Mouse (Mus musculus) limb, embryonic 14.5 days (tissue): Measurements from ENCODE around the gene Gm11077. TPM values are rescaled to one million over a fixed set of nuclear protein-coding genes. Genes with fewer than 3 reads are reported as not detected.
A peak's percentile ranks its signal among the peaks of the same experiment; 100 is the strongest.

Source experiments
- ATAC-seq: fragments of 200-750 bp; cut with Nextera tagmentation; 2 replicates; pipeline ENCODE4 v1.8.0; 2017; ENCODE audit warnings: low read depth, moderate number of reproducible peaks, moderate TSS enrichment; ENCODE audit not compliant: low FRiP score
- DNase-seq: peaks from one replicate; pipeline ENCODE4 v3.0.0-alpha.2; 2015; ENCODE audit warnings: low spot score
- H3K27ac ChIP-seq: fragments of 300-500 bp; sonication (generic); replicated peaks from 2 replicates; pipeline ENCODE4 v1.5.1; 2014; ENCODE audit warnings: low read depth, mild to moderate bottlenecking, low read length, moderate library complexity, mixed read lengths
- H3K27me3 ChIP-seq: fragments of 300-500 bp; sonication (generic); 2 replicates; pipeline ENCODE4 v1.6.1; 2014; ENCODE audit warnings: low read length, mixed read lengths; ENCODE audit not compliant: control insufficient read depth, insufficient read depth
- H3K36me3 ChIP-seq: fragments of 300-500 bp; sonication (generic); 2 replicates; pipeline ENCODE4 v1.6.1; 2014; ENCODE audit warnings: mild to moderate bottlenecking, low read length, moderate library complexity, mixed read lengths; ENCODE audit not compliant: control insufficient read depth, insufficient read depth
- H3K4me1 ChIP-seq: fragments of 300-500 bp; sonication (generic); 2 replicates; pipeline ENCODE4 v1.6.1; 2014; ENCODE audit warnings: antibody characterized with exemption, low read length, mixed read lengths; ENCODE audit not compliant: control insufficient read depth, insufficient read depth
- H3K4me2 ChIP-seq: fragments of 300-500 bp; sonication (generic); replicated peaks from 2 replicates; pipeline ENCODE4 v1.6.1; 2014; ENCODE audit warnings: low read depth, mild to moderate bottlenecking, low read length, moderate library complexity; ENCODE audit not compliant: severe bottlenecking
- H3K4me3 ChIP-seq: fragments of 300-500 bp; sonication (generic); replicated peaks from 2 replicates; pipeline ENCODE4 v1.5.1; 2014; ENCODE audit warnings: low read length
- H3K9ac ChIP-seq: fragments of 300-500 bp; sonication (generic); 2 replicates; pipeline ENCODE4 v1.6.1; 2014; ENCODE audit warnings: mild to moderate bottlenecking, low read depth, low read length, moderate library complexity; ENCODE audit not compliant: severe bottlenecking
- H3K9me3 ChIP-seq: fragments of 300-500 bp; sonication (generic); 2 replicates; pipeline ENCODE4 v1.6.1; 2016; ENCODE audit warnings: low read length; ENCODE audit not compliant: control insufficient read depth
- POLR2A ChIP-seq: fragments of 200-500 bp; IDR thresholded peaks from 2 replicates; pipeline ENCODE4 v1.8.0; 2012; ENCODE audit warnings: inconsistent platforms, mild to moderate bottlenecking, moderate library complexity, borderline replicate concordance; ENCODE audit not compliant: insufficient read depth, insufficient read length; ENCODE audit errors: extremely low read depth
- WGBS: fragments of 180-500 bp; shearing (Covaris S2); extraction: QIAGEN DNeasy Blood & Tissue Kit; methylation state at CpG from one replicate; pipeline ENCODE4 v1.1.7; 2014; 5-methylcytosine and 5-hydroxymethylcytosine counted together
- polyA plus RNA-seq, 2 experiments: library from polyadenylated mRNA; depleted of rRNA in 1 of 2; stranded (reverse) in 1 of 2; unstranded in 1 of 2; fragments of >200 nt; fragmentation: Nextera tagmentation in 1 of 2; extraction: Ambion mirVana in 1 of 2; gene quantifications; 2 replicates each; pipeline versions ENCODE4 v1.2.1 to v1.2.3; 2012 to 2014

Gene Gm11077
- polyA plus RNA-seq (2012; rRNA removed) (not detected in 2 replicates), polyA plus RNA-seq (2014; fragmentation: Nextera tagmentation; extraction: Ambion mirVana) (not detected in 2 replicates)

- 85% methylated on average over 5 of the region's 5 CpGs for WGBS
- no peak within 1 kb of the TSS for H3K4me3 ChIP-seq
- ATAC-seq, result no peak
These were observed at the start of gene Gm11077 for GRCm38 (mm10) chr6:140729272-140729671. Gene Gm11077 (plus strand): TSS chr6:140729284.

DNA sequence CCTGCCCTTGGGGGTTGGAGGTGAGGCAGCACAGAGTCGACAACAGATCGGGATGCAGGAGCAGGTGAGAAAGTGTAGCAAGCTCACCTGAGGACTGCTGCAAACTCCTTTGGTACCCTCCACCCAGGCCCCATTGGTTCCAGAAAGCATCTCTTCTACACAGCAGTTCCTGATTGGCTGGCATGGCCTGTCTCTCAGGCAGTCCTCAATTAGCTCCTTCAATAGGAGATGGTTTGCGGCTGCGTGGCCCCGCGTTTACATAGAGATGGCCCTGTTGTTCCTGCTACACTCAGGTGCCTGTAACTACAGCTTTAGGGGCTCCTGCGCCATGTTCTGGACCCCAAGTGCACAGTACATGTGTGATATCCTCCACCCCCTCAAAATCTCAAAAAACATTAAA is 48.4 kb upstream of the Gm11077 start:
- no peak for ATAC-seq

More at GRCm38 (mm10) chr6:140729272-140729671, at the start of gene Gm11077:
- H3K4me1 ChIP-seq, result no peaks in the 10 kb centered on the region
- no peaks in the 10 kb centered on the region for H3K9me3 ChIP-seq
- H3K27ac ChIP-seq, result no peak within 1 kb of the TSS
- TF ChIP-seq POLR2A, result no peak
- H3K27me3 ChIP-seq, result no peaks in the 10 kb centered on the region
- H3K4me2 ChIP-seq, result no peak within 1 kb of the TSS
- no peak for DNase-seq
- no peaks in the 10 kb centered on the region for H3K36me3 ChIP-seq
- H3K9ac ChIP-seq, result no peak within 1 kb of the TSS

DNA sequence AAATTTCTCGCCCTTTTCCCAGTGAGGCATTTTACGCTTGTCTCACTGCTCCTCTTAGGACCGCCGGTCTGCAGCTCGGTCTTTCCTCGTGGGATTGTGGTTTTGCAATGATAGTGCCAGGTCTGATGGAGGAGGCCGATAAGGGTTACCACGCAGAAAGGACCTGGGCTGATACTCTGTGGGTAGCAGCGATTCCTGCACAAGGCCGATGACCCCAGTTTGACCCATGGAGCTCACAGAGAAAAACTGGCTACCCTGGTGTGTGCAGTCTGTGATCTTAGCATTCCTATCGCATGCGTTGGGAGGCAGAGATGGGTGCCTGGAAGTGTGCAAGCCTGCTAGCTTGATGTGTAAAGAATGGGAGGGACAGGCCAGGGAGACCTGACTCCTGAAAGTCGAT is 46.3 kb upstream of the Gm11077 start:
- Histone ChIP-seq H3K36me3 (no peaks in the 10 kb centered on the region), H3K4me1 (peaks cover 40% of the 10 kb centered on the region), H3K9me3 (no peaks in the 10 kb centered on the region), H3K9ac (no peak overlapping the region), H3K4me2 (no peak overlapping the region), H3K4me3 (no peak overlapping the region), H3K27ac (peak overlapping the region; percentile 55; the same call in 1 of the 2 replicates), H3K27me3 (no peaks in the 10 kb centered on the region)
- ATAC-seq (peak; percentile 46), DNase-seq (no peak)
- 28% methylated on average over 13 of the region's 13 CpGs for WGBS
- TF ChIP-seq POLR2A, result no peak

More for the DNA sequence above, 48.4 kb upstream of the Gm11077 start:
- H3K36me3 ChIP-seq, result no peaks in the 10 kb centered on the region
- no peak overlapping the region for H3K4me2 ChIP-seq
- H3K4me3 ChIP-seq, result no peak overlapping the region
- 70% methylated on average over 7 of the region's 7 CpGs for WGBS
- no peaks in the 10 kb centered on the region for H3K9me3 ChIP-seq
- H3K4me1 ChIP-seq, result peaks cover 51% of the 10 kb centered on the region
- no peaks in the 10 kb centered on the region for H3K27me3 ChIP-seq
- no peak overlapping the region for H3K9ac ChIP-seq
- no peak overlapping the region for H3K27ac ChIP-seq
- no peak for TF ChIP-seq POLR2A
- no peak for DNase-seq

DNA sequence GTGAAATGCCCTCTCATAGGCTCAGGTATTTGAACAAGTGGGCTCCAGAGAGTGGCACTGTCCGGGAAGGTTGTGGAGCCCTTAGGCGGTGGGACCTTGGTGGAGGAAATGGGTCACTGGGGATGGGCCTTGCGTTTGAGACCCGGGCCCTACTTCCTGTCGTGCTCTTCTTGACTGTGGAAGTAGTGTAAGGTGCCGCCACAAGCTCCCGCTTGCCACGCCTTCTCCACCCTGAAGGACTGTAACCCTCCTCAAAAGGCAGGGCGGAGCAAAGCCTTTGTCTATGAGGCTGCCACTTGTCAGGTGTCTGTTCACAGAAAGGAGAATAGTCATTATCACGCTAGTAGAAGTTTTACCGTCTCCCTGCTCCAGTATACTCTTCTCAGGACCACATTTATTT is 44.7 kb upstream of the Gm11077 start:
- no peak for TF ChIP-seq POLR2A
- no peak overlapping the region for H3K4me2 ChIP-seq
- H3K4me1 ChIP-seq, result peaks cover 30% of the 10 kb centered on the region
- H3K9me3 ChIP-seq, result no peaks in the 10 kb centered on the region
- ATAC-seq (no peak), DNase-seq (no peak)
- H3K36me3 ChIP-seq, result no peaks in the 10 kb centered on the region
- no peaks in the 10 kb centered on the region for H3K27me3 ChIP-seq
- H3K9ac ChIP-seq, result no peak overlapping the region
- 89% methylated on average over 11 of the region's 11 CpGs for WGBS
- no peak overlapping the region for H3K4me3 ChIP-seq
- H3K27ac ChIP-seq, result no peak overlapping the region; the same call in 1 of the 2 replicates

GRCm38 (mm10) chr6:140689617-140690404 is 39.3 kb upstream of the Gm11077 start:
- no peak for TF ChIP-seq POLR2A
- no peak overlapping the region for H3K4me2 ChIP-seq
- ATAC-seq (peak; percentile 75), DNase-seq (peak; percentile 86)
- H3K27me3 ChIP-seq, result no peaks in the 10 kb centered on the region
- WGBS, result 63% methylated on average over 16 of the region's 16 CpGs
- H3K4me1 ChIP-seq, result peaks cover 27% of the 10 kb centered on the region
- peak overlapping the region; percentile 76 for H3K27ac ChIP-seq
- H3K4me3 ChIP-seq, result no peak overlapping the region
- no peak overlapping the region for H3K9ac ChIP-seq
- no peaks in the 10 kb centered on the region for H3K36me3 ChIP-seq
- H3K9me3 ChIP-seq, result no peaks in the 10 kb centered on the region
